Mouse (Mus musculus) bone marrow, adult 2 months (tissue): Measurements from ENCODE around the gene Arhgap9. TPM values are rescaled to one million over a fixed set of nuclear protein-coding genes. Genes with fewer than 3 reads are reported as not detected.
A peak's percentile ranks its signal among the peaks of the same experiment; 100 is the strongest.
"Not testable (repeated sequence)": the region's sequence is repeated elsewhere in the genome, so short reads cannot be mapped to it uniquely, and the experiment has no call there.

Experiments
- H3K27ac ChIP-seq: fragments of 200-500 bp; 2 replicates; pipeline ENCODE4 v1.5.1; 2012; ENCODE audit warnings: low read depth, mild to moderate bottlenecking, control low read depth, inconsistent platforms, low read length; ENCODE audit not compliant: control insufficient read depth, poor library complexity, insufficient read depth
- H3K4me1 ChIP-seq: fragments of 200-500 bp; 2 replicates; pipeline ENCODE4 v1.6.1; 2011; ENCODE audit warnings: low read length; ENCODE audit not compliant: control insufficient read depth, insufficient read depth
- H3K4me3 ChIP-seq: fragments of 200-500 bp; replicated peaks from 2 replicates; pipeline ENCODE3; 2011; ENCODE audit warnings: mild to moderate bottlenecking, low read depth, low read length, control low read depth; ENCODE audit not compliant: control insufficient read depth
- CTCF ChIP-seq: fragments of 200-500 bp; IDR thresholded peaks from 2 replicates; pipeline ENCODE4 v1.5.1; 2011; ENCODE audit warnings: low read length, control low read depth; ENCODE audit not compliant: control insufficient read depth, insufficient read depth
- POLR2A ChIP-seq: fragments of 200-500 bp; IDR thresholded peaks from 2 replicates; pipeline ENCODE4 v1.6.1; 2011; ENCODE audit warnings: low read depth, mild to moderate bottlenecking, control low read depth, low read length, borderline replicate concordance; ENCODE audit not compliant: control insufficient read depth
- WGBS: fragments of 180-500 bp; shearing (Covaris S2); methylation state at CpG from one replicate; pipeline ENCODE4 v1.1.7; 2018; 5-methylcytosine and 5-hydroxymethylcytosine counted together
- polyA plus RNA-seq: library from polyadenylated mRNA; stranded (reverse); fragments of >200 nt; gene quantifications from 2 replicates; pipeline ENCODE4 v1.2.4, GENCODE M21; 2011; ENCODE audit warnings: low replicate concordance; ENCODE audit not compliant: missing spikeins, insufficient read depth, insufficient read length

Gene Arhgap9
- polyA plus RNA-seq, 1 experiment, result 77.2 TPM

GRCm38 (mm10) chr10:127312356-127312676, 9.4 kb upstream of the Arhgap9 start:
- WGBS, result 4% methylated on average over 4 of the region's 4 CpGs
- H3K4me3 ChIP-seq, result peak overlapping the region; percentile 84
- peak overlapping the region; percentile 80; the same call in 1 of the 2 replicates for H3K27ac ChIP-seq
- no peak for TF ChIP-seq POLR2A
- peak; percentile 72 for TF ChIP-seq CTCF
- no peaks in the 10 kb centered on the region; the same call in 1 of the 2 replicates for H3K4me1 ChIP-seq

GRCm38 (mm10) chr10:127312858-127313257, 8.9 kb upstream of the Arhgap9 start:
- Histone ChIP-seq H3K4me3 (no peak overlapping the region), H3K4me1 (no peaks in the 10 kb centered on the region; the same call in 1 of the 2 replicates), H3K27ac (no peak overlapping the region)
- no peak for TF ChIP-seq POLR2A
- TF ChIP-seq CTCF, result no peak
- 29% methylated on average over 4 of the region's 4 CpGs for WGBS

GRCm38 (mm10) chr10:127313516-127313915, 8.2 kb upstream of the Arhgap9 start:
- WGBS, result 86% methylated on average over 5 of the region's 5 CpGs
- H3K4me1 ChIP-seq, H3K27ac ChIP-seq, H3K4me3 ChIP-seq: not testable (repeated sequence)

GRCm38 (mm10) chr10:127314950-127315349, 6.8 kb upstream of the Arhgap9 start:
- H3K27ac ChIP-seq, H3K4me1 ChIP-seq, H3K4me3 ChIP-seq: not testable (repeated sequence)
- WGBS, result 79% methylated on average over 1 of the region's 1 CpGs

GRCm38 (mm10) chr10:127317277-127317676, 4.5 kb upstream of the Arhgap9 start:
- Histone ChIP-seq H3K4me1 (peaks cover 6% of the 10 kb centered on the region; the same call in 1 of the 2 replicates), H3K4me3 (no peak overlapping the region), H3K27ac (no peak overlapping the region)
- TF ChIP-seq CTCF (no peak), POLR2A (no peak)
- 62% methylated on average over 2 of the region's 2 CpGs for WGBS

GRCm38 (mm10) chr10:127318009-127318408, 3.8 kb upstream of the Arhgap9 start:
- peaks cover 6% of the 10 kb centered on the region; the same call in 1 of the 2 replicates for H3K4me1 ChIP-seq
- TF ChIP-seq CTCF (no peak), POLR2A (no peak)
- H3K4me3 ChIP-seq, result no peak overlapping the region
- no peak overlapping the region for H3K27ac ChIP-seq
- 11% methylated on average over 4 of the region's 4 CpGs for WGBS

- no peak overlapping the region for H3K4me3 ChIP-seq
- 67% methylated on average over 7 of the region's 7 CpGs for WGBS
- no peak for TF ChIP-seq POLR2A
- TF ChIP-seq CTCF, result no peak
- no peak overlapping the region for H3K27ac ChIP-seq
- peaks cover 6% of the 10 kb centered on the region; the same call in 1 of the 2 replicates for H3K4me1 ChIP-seq
Measured at GRCm38 (mm10) chr10:127319969-127320368, 1.8 kb upstream of the Arhgap9 start.

- Histone ChIP-seq H3K4me3 (peak overlapping the region; percentile 79), H3K4me1 (peaks cover 6% of the 10 kb centered on the region; the same call in 1 of the 2 replicates), H3K27ac (peak overlapping the region; percentile 96)
- no peak for TF ChIP-seq POLR2A
- no peak for TF ChIP-seq CTCF
- WGBS, result 75% methylated on average over 13 of the region's 13 CpGs
Measured at GRCm38 (mm10) chr10:127322178-127322577, 414 bp downstream of the Arhgap9 start.

GRCm38 (mm10) chr10:127322669-127323068, 905 bp downstream of the Arhgap9 start:
- WGBS, result 33% methylated on average over 4 of the region's 4 CpGs
- TF ChIP-seq POLR2A, result no peak
- no peak for TF ChIP-seq CTCF
- Histone ChIP-seq H3K4me1 (peaks cover 6% of the 10 kb centered on the region; the same call in 1 of the 2 replicates), H3K27ac (peak overlapping the region; percentile 96), H3K4me3 (peak overlapping the region; percentile 79)
